Mouse (Mus musculus) retina, adult 2 months (tissue): ENCODE data around the gene Gps2.
"Not testable (repeated sequence)": the region's sequence is repeated elsewhere in the genome, so short reads cannot be mapped to it uniquely, and the experiment has no call there.

Experiments
- DNase-seq: peaks from one replicate; pipeline ENCODE4 v3.0.0-alpha.2; 2012; ENCODE audit warnings: low read depth, low spot score

Gene Gps2

GRCm38 (mm10) chr11:69916652-69917378 is 3.1 kb downstream of the Gps2 start:
- not testable (repeated sequence) for DNase-seq

GRCm38 (mm10) chr11:69917379-69917948 is 3.8 kb downstream of the Gps2 start:
- no peak for DNase-seq

GRCm38 (mm10) chr11:69918118-69918517 is 4.4 kb downstream of the Gps2 start:
- DNase-seq: no peak

- no peak for DNase-seq
Measured at GRCm38 (mm10) chr11:69919053-69919452, 5.4 kb downstream of the Gps2 start.

GRCm38 (mm10) chr11:69919661-69920265 is 6.1 kb downstream of the Gps2 start:
- DNase-seq: no peak

- no peak for DNase-seq
Measured at GRCm38 (mm10) chr11:69920266-69921031, 6.8 kb downstream of the Gps2 start.

- DNase-seq: peak; percentile 100
Measured at GRCm38 (mm10) chr11:69921114-69922011, 7.7 kb downstream of the Gps2 start, which contains the start of gene Eif5a. Gene Eif5a, minus strand, starts transcription at chr11:69921958.

GRCm38 (mm10) chr11:69922012-69922756 is 8.5 kb downstream of the Gps2 start:
- no peak for DNase-seq

- no peak for DNase-seq
Measured at GRCm38 (mm10) chr11:69922796-69923195, 9.1 kb downstream of the Gps2 start.

- no peak for DNase-seq
Measured at GRCm38 (mm10) chr11:69927501-69927900, 13.8 kb downstream of the Gps2 start.

GRCm38 (mm10) chr11:69929712-69930111 is 16.0 kb downstream of the Gps2 start:
- DNase-seq: no peak

- DNase-seq: not testable (repeated sequence)
Measured at GRCm38 (mm10) chr11:69930176-69930575, 16.5 kb downstream of the Gps2 start.

GRCm38 (mm10) chr11:69930967-69931537 is 17.4 kb downstream of the Gps2 start:
- DNase-seq: no peak

- no peak for DNase-seq
Measured at GRCm38 (mm10) chr11:69931769-69932168, 18.1 kb downstream of the Gps2 start.

- no peak for DNase-seq
Measured at GRCm38 (mm10) chr11:69932254-69932653, 18.6 kb downstream of the Gps2 start.

- DNase-seq: no peak
Measured at GRCm38 (mm10) chr11:69933066-69933465, 19.4 kb downstream of the Gps2 start.

GRCm38 (mm10) chr11:69934169-69934568 is 20.5 kb downstream of the Gps2 start:
- peak; percentile 71 for DNase-seq

- DNase-seq: no peak
Measured at GRCm38 (mm10) chr11:69934681-69935080, 21.0 kb downstream of the Gps2 start.

GRCm38 (mm10) chr11:69935137-69935879 is 21.6 kb downstream of the Gps2 start, which contains the start of gene Ybx2:
Gene Ybx2, plus strand, starts transcription at chr11:69935796.
- peak; percentile 77 for DNase-seq
